Mouse (Mus musculus) embryonic stem cell, embryonic (primary cell): Measurements from ENCODE around the gene Ank.

Experiments used
- CTCF ChIA-PET, 4 experiments: fragments of 300-600 bp in 2 of 4; fragments of 350-600 bp in 2 of 4; sonication (Branson Sonifier 250); formaldehyde crosslinking; loops; one replicate each; lab custom pipeline; 2022; ENCODE audit warnings: inconsistent platforms in 2 of 4; lab: Charles Lee
- POLR2A ChIA-PET, 4 experiments: fragments of 300-600 bp in 2 of 4; fragments of 350-600 bp in 2 of 4; sonication (Branson Sonifier 250); formaldehyde crosslinking; loops; one replicate each; lab custom pipeline; 2022; ENCODE audit warnings: antibody characterized with exemption in 4 of 4, inconsistent platforms in 1 of 4; lab: Charles Lee

Gene Ank

DNA sequence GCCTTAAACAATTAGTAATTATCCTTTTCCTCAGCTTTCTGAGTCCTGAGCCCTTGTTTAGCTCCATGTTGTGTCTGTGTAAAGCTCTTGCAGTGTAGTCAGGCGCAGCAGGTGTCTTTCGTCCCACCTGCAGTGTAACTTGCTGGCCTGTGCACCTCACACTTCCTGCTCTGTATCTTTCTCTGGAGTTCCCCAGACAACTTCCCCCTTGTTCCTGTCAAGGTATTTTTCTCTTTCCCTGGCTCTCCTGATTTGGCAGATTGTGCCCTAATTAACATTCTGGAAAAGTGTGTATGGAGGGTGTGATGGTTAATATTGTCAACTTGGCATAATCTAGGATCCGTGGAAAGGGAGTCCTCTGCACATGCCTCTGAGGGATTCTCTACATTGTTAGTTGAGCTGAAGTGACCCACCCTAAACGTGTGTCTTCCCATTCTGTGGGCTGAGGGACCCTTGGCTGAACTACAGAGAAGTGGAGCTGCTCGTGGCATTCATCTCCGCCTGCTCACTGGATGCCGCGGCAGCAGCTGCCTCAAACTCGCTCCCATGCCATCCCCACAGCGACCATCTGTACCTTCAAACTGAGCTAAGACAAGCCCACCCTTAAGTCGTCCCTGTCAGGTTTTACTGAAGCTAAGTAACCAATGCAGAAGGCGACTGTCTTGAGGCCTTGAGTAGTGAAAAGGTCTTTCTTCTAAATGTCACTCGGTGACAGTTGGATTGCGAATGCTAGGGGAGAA is 121.8 kb downstream of the Ank start:
- POLR2A ChIA-PET = interaction anchor here in 1 of 4 experiments (0.7 to 4.5 kb wide), 4 partner anchors 8 to 20 kb away, joined by 3 to 27 read pairs (median 4); no protein-coding TSS in a partner anchor
- CTCF ChIA-PET = interaction anchor here in 1 of 4 experiments (1.0 kb wide), 1 partner anchor 262 kb away, joined by 4 read pairs; no protein-coding TSS in a partner anchor

- CTCF ChIA-PET = interaction anchor here in 3 of 4 experiments (0.5 to 1.2 kb wide), 9 partner anchors 9 to 265 kb away, joined by 3 to 7 read pairs (median 3); no protein-coding TSS in a partner anchor
Measured at GRCm38 (mm10) chr15:27590812-27591211, 124.3 kb downstream of the Ank start.

DNA sequence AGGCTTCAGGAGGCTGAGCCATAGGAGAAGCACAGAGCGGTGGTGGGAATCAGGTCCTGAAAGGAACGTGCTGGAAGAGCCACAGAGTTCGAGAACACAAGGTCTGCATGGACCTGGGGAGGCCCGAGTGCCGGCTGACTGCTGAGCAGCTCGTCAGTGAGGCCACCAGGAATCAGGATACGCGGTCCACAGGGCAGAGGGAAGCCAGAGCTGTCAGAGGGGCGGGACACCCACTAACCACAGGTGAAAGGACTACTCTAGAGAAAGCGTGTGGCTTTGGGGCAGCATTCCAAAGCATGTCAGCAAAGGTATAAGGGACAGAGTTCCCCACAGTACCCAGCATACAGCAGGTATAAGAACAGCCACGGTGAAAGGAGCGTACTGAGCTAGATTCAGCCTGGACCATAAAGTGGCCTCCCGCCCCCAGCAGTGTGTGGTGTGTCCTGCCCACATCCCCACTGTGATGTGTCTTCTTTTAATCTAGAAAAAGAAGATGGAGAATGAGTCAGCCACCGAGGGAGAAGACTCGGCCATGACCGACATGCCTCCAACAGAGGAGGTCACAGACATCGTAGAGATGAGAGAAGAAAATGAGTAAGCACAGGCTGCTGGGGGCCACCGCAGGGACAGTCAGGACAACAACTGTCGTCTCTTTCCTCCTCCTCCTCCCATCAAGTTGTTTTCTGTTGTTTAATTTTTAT is 126.3 kb downstream of the Ank start:
- POLR2A ChIA-PET = interaction anchor here in 1 of 4 experiments (1.0 to 1.7 kb wide), 5 partner anchors 15 to 49 kb away, joined by 3 to 5 read pairs (median 4); no protein-coding TSS in a partner anchor
- CTCF ChIA-PET = interaction anchor here in 2 of 4 experiments (0.9 to 2.4 kb wide), 6 partner anchors 10 to 127 kb away, joined by 3 to 10 read pairs (median 4); no protein-coding TSS in a partner anchor

More at GRCm38 (mm10) chr15:27590812-27591211, 124.3 kb downstream of the Ank start:
- POLR2A ChIA-PET = interaction anchor here in 2 of 4 experiments (0.6 to 1.3 kb wide), 4 partner anchors 10 to 37 kb away, joined by 3 to 4 read pairs (median 4); no protein-coding TSS in a partner anchor

- POLR2A ChIA-PET = interaction anchor here in 3 of 4 experiments (0.6 to 6.2 kb wide), 13 partner anchors 8 to 699 kb away, joined by 3 to 27 read pairs (median 4); no protein-coding TSS in a partner anchor
- CTCF ChIA-PET = interaction anchor here in 2 of 4 experiments (0.6 to 2.4 kb wide), 16 partner anchors 11 to 289 kb away, joined by 3 to 10 read pairs (median 3); partner anchors contain the start of gene Ank (in 1 of the 2)
Measured at GRCm38 (mm10) chr15:27593717-27594116, 127.2 kb downstream of the Ank start.

DNA sequence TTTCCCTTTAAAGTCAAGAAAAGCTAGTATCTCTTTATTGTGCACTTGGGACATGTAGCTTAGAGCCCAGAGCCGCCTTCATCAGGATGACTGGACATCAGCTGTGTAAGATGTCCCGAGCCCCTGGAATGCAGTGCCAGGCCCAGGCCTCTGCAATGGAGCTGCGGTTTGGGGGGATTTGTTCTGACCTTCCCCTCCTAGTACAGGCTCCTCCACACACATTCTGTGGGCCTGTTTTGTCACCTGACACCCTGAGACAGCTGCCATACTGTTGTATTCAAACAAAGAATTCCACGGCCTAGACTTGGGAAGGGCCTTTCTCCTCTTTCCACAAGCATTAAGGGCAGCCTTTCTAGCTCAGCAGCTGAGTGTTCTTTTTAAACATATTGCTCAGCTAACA is 128.5 kb downstream of the Ank start:
- POLR2A ChIA-PET = interaction anchor here in 2 of 4 experiments (0.9 to 6.2 kb wide), 9 partner anchors 9 to 95 kb away, joined by 3 to 27 read pairs (median 3); no protein-coding TSS in a partner anchor
- CTCF ChIA-PET = interaction anchor here in 3 of 4 experiments (0.6 to 1.2 kb wide), 6 partner anchors 10 to 343 kb away, joined by 3 to 5 read pairs (median 3); no protein-coding TSS in a partner anchor

DNA sequence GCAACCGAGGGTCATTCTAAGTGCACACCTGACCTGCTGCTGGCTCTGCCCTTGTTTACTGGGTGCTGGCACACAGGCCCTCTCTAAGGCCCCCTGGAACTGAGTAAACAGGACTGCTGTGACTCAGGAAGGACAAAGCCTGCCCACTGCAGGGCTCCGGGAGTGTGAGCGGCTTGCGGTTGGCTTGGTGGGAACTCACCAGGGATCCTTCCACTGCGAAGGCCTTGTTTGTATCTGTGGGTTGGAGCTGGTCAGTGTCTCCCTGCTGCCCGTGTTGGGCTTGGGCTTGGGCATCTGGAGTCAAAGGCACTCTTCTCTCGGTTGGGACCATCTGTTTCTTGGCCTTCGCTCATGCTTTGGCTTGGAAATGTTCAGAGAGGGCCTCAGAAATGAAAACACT is 129.1 kb downstream of the Ank start:
- ChIA-PET POLR2A (interaction anchor here in 2 of 4 experiments (1.0 to 6.2 kb wide), 9 partner anchors 10 to 95 kb away, joined by 3 to 27 read pairs (median 3); no protein-coding TSS in a partner anchor), CTCF (interaction anchor here in 2 of 4 experiments (0.9 to 1.2 kb wide), 5 partner anchors 10 to 292 kb away, joined by 3 to 5 read pairs (median 3); no protein-coding TSS in a partner anchor)

DNA sequence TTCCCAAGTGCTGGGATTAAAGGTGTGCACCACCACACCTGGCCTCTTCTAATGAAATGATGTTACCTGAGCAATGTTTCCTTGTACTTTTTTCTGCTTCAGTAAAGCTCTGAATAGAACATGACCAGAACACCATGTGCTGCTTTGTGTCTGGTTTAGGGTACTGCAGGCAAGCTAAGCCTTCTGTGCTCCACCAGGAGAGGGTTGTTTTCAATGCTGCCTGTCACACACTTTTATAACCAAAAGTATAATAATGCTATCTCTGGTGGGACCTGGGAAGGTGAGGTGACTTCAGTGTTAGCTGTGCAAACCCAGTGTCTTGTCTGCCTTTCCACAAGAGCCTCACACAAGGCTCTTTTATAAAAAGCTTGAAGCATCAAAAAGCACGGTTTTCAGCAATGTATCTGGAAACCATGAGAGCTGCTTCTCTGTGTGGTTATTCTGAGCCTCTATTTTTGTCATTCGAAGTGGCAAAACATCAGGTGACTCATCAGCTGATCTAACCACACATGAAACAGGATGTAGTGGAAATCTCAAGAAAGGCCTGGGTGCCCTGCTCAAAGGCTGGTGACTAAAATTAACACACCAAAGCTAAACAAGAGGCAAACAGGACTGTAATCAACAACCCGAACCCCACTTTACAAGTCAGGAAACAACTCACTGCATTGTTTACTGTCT is 130.1 kb downstream of the Ank start:
- ChIA-PET POLR2A (interaction anchor here in 3 of 4 experiments (0.6 to 6.2 kb wide), 7 partner anchors 10 to 113 kb away, joined by 3 to 27 read pairs (median 3); no protein-coding TSS in a partner anchor), CTCF (interaction anchor here in 2 of 4 experiments (0.6 to 0.9 kb wide), 3 partner anchors 57 to 261 kb away, joined by 3 to 4 read pairs (median 3); no protein-coding TSS in a partner anchor)

DNA sequence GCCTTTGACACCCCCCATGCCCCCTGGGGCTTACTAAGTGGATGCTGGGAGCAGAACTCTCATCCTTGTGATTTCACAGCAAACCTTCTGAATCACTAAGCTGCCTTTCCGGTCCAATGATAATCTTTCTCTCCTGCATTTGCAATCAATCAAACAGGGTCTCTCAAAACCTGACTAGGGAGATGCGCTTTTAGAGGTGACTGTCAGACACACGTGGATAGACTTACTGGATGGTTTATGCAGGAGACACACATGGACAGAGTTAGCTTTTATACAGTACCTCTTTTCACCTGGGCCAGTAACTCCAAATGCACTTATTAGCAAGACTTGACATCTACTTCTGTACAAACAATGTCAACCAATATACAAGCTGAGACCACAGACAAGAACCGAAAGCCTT is 131.0 kb downstream of the Ank start:
- CTCF ChIA-PET = interaction anchor here in 1 of 4 experiments (0.6 kb wide), 1 partner anchor 58 kb away, joined by 3 read pairs; no protein-coding TSS in a partner anchor
- POLR2A ChIA-PET = interaction anchor here in 2 of 4 experiments (0.7 to 6.2 kb wide), 3 partner anchors 12 to 19 kb away, joined by 3 to 27 read pairs (median 3); no protein-coding TSS in a partner anchor

GRCm38 (mm10) chr15:27598786-27599385 is 132.4 kb downstream of the Ank start:
- ChIA-PET POLR2A (interaction anchor here in 3 of 4 experiments (0.6 to 6.2 kb wide), 4 partner anchors 10 to 612 kb away, joined by 5 to 27 read pairs (median 5); no protein-coding TSS in a partner anchor), CTCF (interaction anchor here in 2 of 4 experiments (0.6 kb wide), 2 partner anchors 48 to 92 kb away, joined by 3 read pairs; no protein-coding TSS in a partner anchor)

- ChIA-PET POLR2A (interaction anchor here in 1 of 4 experiments (0.7 to 1.4 kb wide), 6 partner anchors 10 to 48 kb away, joined by 3 to 6 read pairs (median 4); no protein-coding TSS in a partner anchor), CTCF (interaction anchor here in 3 of 4 experiments (0.6 to 1.3 kb wide), 4 partner anchors 9 to 14 kb away, joined by 3 to 4 read pairs (median 3); no protein-coding TSS in a partner anchor)
Measured at GRCm38 (mm10) chr15:27600524-27600923, 134.0 kb downstream of the Ank start.

- ChIA-PET CTCF (no interaction called here), POLR2A (interaction anchor here in 2 of 4 experiments (1.0 to 1.5 kb wide), 2 partner anchors 11 to 456 kb away, joined by 3 to 5 read pairs; no protein-coding TSS in a partner anchor)
Measured at GRCm38 (mm10) chr15:27604558-27604957, 138.1 kb downstream of the Ank start.

DNA sequence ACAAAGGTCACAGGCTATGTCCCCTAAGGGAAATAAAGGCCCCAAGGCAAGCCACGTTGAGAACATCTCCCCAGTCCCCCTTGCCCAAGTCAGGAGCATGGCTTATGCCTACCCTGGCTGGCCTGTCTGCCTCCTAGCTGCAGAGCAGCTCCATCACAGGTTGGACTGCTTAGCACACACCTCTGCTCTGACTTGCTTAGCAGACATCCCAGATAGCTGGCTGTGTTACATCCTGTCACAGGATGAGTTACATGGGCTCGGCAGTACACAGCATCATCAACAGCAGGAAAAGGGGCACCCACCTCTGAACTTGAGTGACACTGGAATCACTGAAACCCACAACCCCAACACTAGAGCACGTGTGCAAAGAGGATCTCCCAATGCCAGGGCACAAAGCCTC is 138.8 kb downstream of the Ank start:
- ChIA-PET CTCF (interaction anchor here in 1 of 4 experiments (0.5 kb wide), 1 partner anchor 135 kb away, joined by 8 read pairs; no protein-coding TSS in a partner anchor), POLR2A (interaction anchor here in 1 of 4 experiments (1.0 kb wide), 1 partner anchor 456 kb away, joined by 3 read pairs; no protein-coding TSS in a partner anchor)

- POLR2A ChIA-PET = interaction anchor here in 2 of 4 experiments (0.7 to 1.4 kb wide), 3 partner anchors 12 to 358 kb away, joined by 3 to 5 read pairs (median 3); no protein-coding TSS in a partner anchor
Measured at GRCm38 (mm10) chr15:27609554-27609953, 143.1 kb downstream of the Ank start.

DNA sequence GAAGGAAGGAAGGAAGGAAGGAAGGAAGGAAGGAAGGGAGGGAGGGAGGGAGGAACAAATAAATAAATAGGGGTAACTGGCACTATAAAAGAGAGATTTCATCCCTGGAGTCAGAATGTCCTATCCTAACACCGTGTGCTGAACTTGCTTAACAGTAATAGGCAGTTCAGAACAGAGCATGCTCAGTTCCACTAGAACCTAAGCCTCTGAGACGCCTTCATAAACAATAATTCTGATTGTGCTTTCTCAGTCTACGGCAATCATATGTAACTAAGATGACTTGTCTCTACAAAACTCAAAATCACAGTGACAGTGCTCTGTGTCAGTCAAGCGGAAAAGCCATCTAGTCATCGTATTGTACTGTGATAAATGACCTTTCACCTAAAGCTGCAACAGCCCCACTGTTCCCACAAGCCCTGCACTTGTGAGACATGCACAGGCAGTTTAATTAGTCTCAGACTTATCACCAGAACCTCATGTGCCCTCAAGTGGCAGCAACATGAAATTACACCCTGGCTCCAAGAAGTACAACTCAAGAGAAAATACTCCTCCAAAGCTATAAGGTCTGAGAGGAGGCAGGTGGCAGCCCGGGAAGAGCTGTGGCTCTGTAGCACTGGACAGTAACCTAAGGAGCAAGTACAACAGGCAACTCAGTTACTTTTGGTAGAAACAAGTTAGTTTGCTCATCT is 146.2 kb downstream of the Ank start:
- ChIA-PET POLR2A (interaction anchor here in 2 of 4 experiments (0.5 to 2.1 kb wide), 9 partner anchors 9 to 747 kb away, joined by 3 to 5 read pairs (median 4); partner anchors contain the start of gene Otulinl (in 1 of the 2)), CTCF (interaction anchor here (0.5 to 2.2 kb wide), 17 partner anchors 9 to 290 kb away, joined by 3 to 14 read pairs (median 4); partner anchors contain the start of gene Ank (in 1 of the 4))

More at GRCm38 (mm10) chr15:27609554-27609953, 143.1 kb downstream of the Ank start:
- CTCF ChIA-PET = interaction anchor here in 1 of 4 experiments (1.0 kb wide), 1 partner anchor 284 kb away, joined by 3 read pairs; no protein-coding TSS in a partner anchor

GRCm38 (mm10) chr15:27613255-27613654 is 146.8 kb downstream of the Ank start:
- CTCF ChIA-PET = interaction anchor here (0.6 to 2.2 kb wide), 17 partner anchors 9 to 288 kb away, joined by 3 to 14 read pairs (median 4); partner anchors contain the start of gene Ank (in 1 of the 4)
- POLR2A ChIA-PET = interaction anchor here in 2 of 4 experiments (0.6 to 2.1 kb wide), 9 partner anchors 8 to 318 kb away, joined by 3 to 5 read pairs (median 3); partner anchors contain the start of gene Otulinl (in 1 of the 2)
